Mouse (Mus musculus): Measurements from ENCODE around the gene Trim10. TPM values are rescaled to one million over a fixed set of nuclear protein-coding genes. Genes with fewer than 3 reads are reported as not detected.

Trim10 gene
- polyA plus RNA-seq, 1 experiment from 2014 or later, result 8.1 TPM

DNA sequence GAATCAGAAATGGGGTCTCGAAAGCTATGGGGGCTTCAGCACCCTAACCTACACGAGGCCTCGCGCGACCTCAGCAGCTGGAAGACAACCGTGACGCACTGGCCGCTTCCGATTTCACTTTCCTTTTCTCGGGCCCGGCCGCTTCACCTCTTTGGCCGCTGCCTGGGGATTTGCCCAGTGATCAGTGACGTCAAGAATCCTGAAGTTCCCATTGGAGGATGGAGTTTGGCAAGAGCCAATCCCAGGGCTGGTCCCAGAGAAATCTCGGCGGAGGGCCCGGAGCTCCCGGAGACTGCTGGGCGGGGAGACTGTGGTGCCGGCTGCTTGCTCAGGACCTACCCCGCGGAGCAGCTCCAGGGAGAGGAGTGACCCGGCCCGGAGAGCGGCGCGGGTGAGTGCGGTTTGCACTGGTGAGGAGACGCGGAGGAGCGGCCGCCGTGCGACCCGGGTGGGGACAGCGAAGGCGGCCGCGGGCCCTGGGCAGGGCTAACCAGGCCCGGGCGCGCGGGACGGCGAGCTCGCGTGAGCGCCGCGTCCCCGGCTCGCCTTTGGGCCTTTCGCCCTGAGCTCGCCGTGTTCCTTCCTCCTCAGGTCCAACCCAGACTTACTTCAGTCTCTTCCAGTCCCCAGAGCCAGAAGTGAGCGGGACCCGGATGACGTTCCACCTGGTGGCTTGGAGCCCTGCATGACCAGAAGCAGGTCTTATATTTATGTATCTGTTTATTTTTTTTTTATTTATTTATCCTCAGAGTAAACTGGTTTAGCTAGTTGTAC, 32.3 kb upstream of the Trim10 start, which contains the start of gene Trim26:
Trim26 (plus strand) TSS at position 261 of the 774 bp plus-strand sequence.
- Histone ChIP-seq H3K9ac (ENCODE audit: low read length) (peak within 1 kb of the TSS; percentile 88), H3K4me3 (ENCODE audit: low read depth, low read length) (peak within 1 kb of the TSS; percentile 73), H3K9me3 (ENCODE audit: control insufficient read depth, low read length) (no peaks in the 10 kb centered on the region), H3K4me2 (peak within 1 kb of the TSS; percentile 66), H3K27ac (ENCODE audit: low read depth, low read length) (peak within 1 kb of the TSS; percentile 87), H3K27me3 (ENCODE audit: control insufficient read depth, insufficient read depth, low read length) (no peaks in the 10 kb centered on the region), H3K36me3 (ENCODE audit: control insufficient read depth, insufficient read depth, low read length) (no peaks in the 10 kb centered on the region), H3K4me1 (ENCODE audit: control insufficient read depth, insufficient read depth, low read length) (peaks cover 8% of the 10 kb centered on the region)
- DNase-seq (ENCODE audit: low spot score, missing footprints) (peak; percentile 98), ATAC-seq (ENCODE audit: low FRiP score) (peak; percentile 99)
- WGBS, result under 1% methylated on average over 57 of the region's 58 CpGs

DNA sequence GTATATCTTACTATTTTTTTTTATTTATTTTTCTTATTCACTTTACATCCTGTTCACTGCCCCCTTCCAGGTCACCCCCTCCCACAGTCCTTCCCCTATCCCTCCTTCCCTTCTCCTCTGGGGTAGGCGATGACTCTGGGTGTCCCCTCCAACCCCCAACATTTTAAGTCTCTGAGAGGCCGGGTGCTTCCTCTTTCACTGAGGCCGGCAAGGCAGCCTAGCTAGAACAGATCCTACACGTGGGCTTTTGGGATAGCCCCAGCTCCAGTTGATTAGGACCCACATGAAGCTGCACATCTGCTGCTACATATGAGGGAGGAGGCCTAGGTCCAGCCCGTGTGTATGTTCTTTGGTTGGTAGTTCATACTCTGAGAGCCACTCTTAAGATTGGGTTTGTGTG, 30.4 kb upstream of the Trim10 start:
- no peak for DNase-seq (ENCODE audit: low spot score, missing footprints)
- 87% methylated on average over 5 of the region's 5 CpGs for WGBS
- Histone ChIP-seq H3K9ac (ENCODE audit: low read length) (no peak overlapping the region), H3K9me3 (ENCODE audit: control insufficient read depth, low read length) (no peaks in the 10 kb centered on the region), H3K27ac (ENCODE audit: low read depth, low read length) (no peak overlapping the region), H3K4me2 (no peak overlapping the region), H3K4me1 (ENCODE audit: control insufficient read depth, insufficient read depth, low read length) (peaks cover 8% of the 10 kb centered on the region), H3K36me3 (ENCODE audit: control insufficient read depth, insufficient read depth, low read length) (no peaks in the 10 kb centered on the region), H3K4me3 (ENCODE audit: low read depth, low read length) (no peak overlapping the region), H3K27me3 (ENCODE audit: control insufficient read depth, insufficient read depth, low read length) (no peaks in the 10 kb centered on the region)
- ATAC-seq (ENCODE audit: low FRiP score), result no peak

DNA sequence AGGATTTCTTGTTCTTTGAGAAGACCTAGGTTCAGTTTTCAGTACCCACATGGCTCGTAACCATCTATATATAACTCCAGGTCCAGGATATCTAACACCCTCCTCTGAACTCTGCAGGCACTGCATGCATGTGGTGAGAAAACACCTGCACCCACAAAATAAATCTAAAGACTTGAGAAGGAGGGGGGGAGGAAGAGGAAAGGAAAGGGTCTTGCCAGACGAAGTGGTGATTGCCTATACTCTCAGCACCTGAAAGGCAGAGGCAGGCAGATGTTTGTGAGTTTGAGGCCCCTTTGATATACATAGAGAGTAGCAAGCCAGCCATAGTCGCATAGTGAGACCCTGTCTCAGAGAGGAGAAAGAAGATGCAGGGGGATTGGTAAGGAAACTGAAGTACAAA, 29.4 kb upstream of the Trim10 start:
- no peak overlapping the region for H3K4me3 ChIP-seq (ENCODE audit: low read depth, low read length)
- ATAC-seq (ENCODE audit: low FRiP score) (no peak), DNase-seq (ENCODE audit: low spot score, missing footprints) (no peak)
- WGBS, result 88% methylated on average over 3 of the region's 3 CpGs
- no peak overlapping the region for H3K27ac ChIP-seq (ENCODE audit: low read depth, low read length)
- no peaks in the 10 kb centered on the region for H3K36me3 ChIP-seq (ENCODE audit: control insufficient read depth, insufficient read depth, low read length)
- no peak overlapping the region for H3K4me2 ChIP-seq
- H3K9ac ChIP-seq (ENCODE audit: low read length), result no peak overlapping the region
- no peaks in the 10 kb centered on the region for H3K27me3 ChIP-seq (ENCODE audit: control insufficient read depth, insufficient read depth, low read length)
- H3K4me1 ChIP-seq (ENCODE audit: control insufficient read depth, insufficient read depth, low read length), result peaks cover 8% of the 10 kb centered on the region
- H3K9me3 ChIP-seq (ENCODE audit: control insufficient read depth, low read length), result no peaks in the 10 kb centered on the region

GRCm38 (mm10) chr17:36840961-36841445, 28.4 kb upstream of the Trim10 start:
- Histone ChIP-seq H3K4me1 (ENCODE audit: control insufficient read depth, insufficient read depth, low read length) (peaks cover 8% of the 10 kb centered on the region), H3K9ac (ENCODE audit: low read length) (no peak overlapping the region), H3K9me3 (ENCODE audit: control insufficient read depth, low read length) (no peaks in the 10 kb centered on the region), H3K27ac (ENCODE audit: low read depth, low read length) (no peak overlapping the region), H3K27me3 (ENCODE audit: control insufficient read depth, insufficient read depth, low read length) (no peaks in the 10 kb centered on the region), H3K36me3 (ENCODE audit: control insufficient read depth, insufficient read depth, low read length) (no peaks in the 10 kb centered on the region), H3K4me2 (no peak overlapping the region), H3K4me3 (ENCODE audit: low read depth, low read length) (no peak overlapping the region)
- ATAC-seq (ENCODE audit: low FRiP score) (no peak), DNase-seq (ENCODE audit: low spot score, missing footprints) (no peak)

- 84% methylated on average over 7 of the region's 7 CpGs for WGBS
- H3K36me3 ChIP-seq (ENCODE audit: control insufficient read depth, insufficient read depth, low read length), result no peaks in the 10 kb centered on the region
- H3K4me2 ChIP-seq, result no peak overlapping the region
- no peaks in the 10 kb centered on the region for H3K27me3 ChIP-seq (ENCODE audit: control insufficient read depth, insufficient read depth, low read length)
- H3K4me3 ChIP-seq (ENCODE audit: low read depth, low read length), result no peak overlapping the region
- DNase-seq (ENCODE audit: low spot score, missing footprints) (no peak), ATAC-seq (ENCODE audit: low FRiP score) (no peak)
- no peaks in the 10 kb centered on the region for H3K4me1 ChIP-seq (ENCODE audit: control insufficient read depth, insufficient read depth, low read length)
- H3K9ac ChIP-seq (ENCODE audit: low read length), result no peak overlapping the region
- no peak overlapping the region for H3K27ac ChIP-seq (ENCODE audit: low read depth, low read length)
- H3K9me3 ChIP-seq (ENCODE audit: control insufficient read depth, low read length), result no peaks in the 10 kb centered on the region
Observed at GRCm38 (mm10) chr17:36843696-36844095, 25.7 kb upstream of the Trim10 start.

DNA sequence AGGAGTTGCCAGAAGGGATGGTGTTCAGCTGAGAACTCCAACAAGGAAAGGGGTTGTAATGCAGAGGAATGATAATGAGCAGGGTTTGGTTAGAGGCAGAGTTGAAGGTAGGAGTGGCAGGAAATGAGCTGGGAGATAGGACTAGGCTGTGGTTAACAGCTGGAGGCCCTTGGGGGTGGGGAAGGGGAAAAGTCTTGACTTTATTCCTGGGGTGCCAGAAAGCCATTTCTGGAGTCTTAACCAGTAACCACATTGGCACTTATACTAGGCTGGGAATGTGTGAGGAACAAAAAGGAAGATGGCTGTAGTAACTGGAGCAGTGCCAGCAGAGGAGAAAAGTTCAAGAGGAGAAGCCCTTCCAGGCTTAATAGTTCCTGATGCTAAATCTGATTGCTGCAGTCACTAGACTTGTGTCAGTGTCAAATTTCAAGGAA, 25.1 kb upstream of the Trim10 start:
- no peak for ATAC-seq (ENCODE audit: low FRiP score)
- Histone ChIP-seq H3K36me3 (ENCODE audit: control insufficient read depth, insufficient read depth, low read length) (no peaks in the 10 kb centered on the region), H3K9me3 (ENCODE audit: control insufficient read depth, low read length) (no peaks in the 10 kb centered on the region), H3K4me2 (no peak overlapping the region), H3K4me3 (ENCODE audit: low read depth, low read length) (no peak overlapping the region), H3K4me1 (ENCODE audit: control insufficient read depth, insufficient read depth, low read length) (no peaks in the 10 kb centered on the region), H3K27ac (ENCODE audit: low read depth, low read length) (no peak overlapping the region), H3K9ac (ENCODE audit: low read length) (no peak overlapping the region), H3K27me3 (ENCODE audit: control insufficient read depth, insufficient read depth, low read length) (no peaks in the 10 kb centered on the region)
- DNase-seq (ENCODE audit: low spot score, missing footprints), result no peak

GRCm38 (mm10) chr17:36844725-36845124, 24.6 kb upstream of the Trim10 start:
- no peak for ATAC-seq (ENCODE audit: low FRiP score)
- Histone ChIP-seq H3K9ac (ENCODE audit: low read length) (no peak overlapping the region), H3K4me3 (ENCODE audit: low read depth, low read length) (no peak overlapping the region), H3K27me3 (ENCODE audit: control insufficient read depth, insufficient read depth, low read length) (no peaks in the 10 kb centered on the region), H3K4me1 (ENCODE audit: control insufficient read depth, insufficient read depth, low read length) (no peaks in the 10 kb centered on the region), H3K9me3 (ENCODE audit: control insufficient read depth, low read length) (no peaks in the 10 kb centered on the region), H3K27ac (ENCODE audit: low read depth, low read length) (no peak overlapping the region), H3K36me3 (ENCODE audit: control insufficient read depth, insufficient read depth, low read length) (no peaks in the 10 kb centered on the region), H3K4me2 (no peak overlapping the region)
- no peak for DNase-seq (ENCODE audit: low spot score, missing footprints)
- WGBS, result 91% methylated on average over 1 of the region's 1 CpGs

DNA sequence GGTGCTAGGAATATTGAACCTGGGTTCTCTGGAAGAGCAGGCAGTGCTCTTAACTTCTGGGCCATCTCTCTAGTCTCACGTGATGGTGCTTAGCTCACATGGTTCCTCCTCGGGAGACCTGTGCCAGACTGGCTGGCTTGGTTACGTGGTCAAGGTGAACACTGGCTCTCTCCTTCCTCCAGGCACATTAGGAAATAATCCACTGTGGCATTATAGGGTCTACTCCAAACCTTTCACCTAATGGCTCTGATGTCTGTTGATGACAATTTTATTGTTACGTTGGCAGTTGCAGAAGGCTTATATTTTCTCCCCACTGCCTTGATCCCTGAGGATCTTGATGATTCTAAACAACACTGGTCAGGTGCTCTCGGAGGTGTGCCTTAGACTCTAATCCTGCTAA, 20.5 kb upstream of the Trim10 start:
- H3K4me2 ChIP-seq, result no peak overlapping the region
- ATAC-seq (ENCODE audit: low FRiP score) (no peak), DNase-seq (ENCODE audit: low spot score, missing footprints) (no peak)
- H3K9me3 ChIP-seq (ENCODE audit: control insufficient read depth, low read length), result no peaks in the 10 kb centered on the region
- H3K27me3 ChIP-seq (ENCODE audit: control insufficient read depth, insufficient read depth, low read length), result no peaks in the 10 kb centered on the region
- H3K36me3 ChIP-seq (ENCODE audit: control insufficient read depth, insufficient read depth, low read length), result peaks cover 6% of the 10 kb centered on the region
- no peak overlapping the region for H3K27ac ChIP-seq (ENCODE audit: low read depth, low read length)
- no peaks in the 10 kb centered on the region for H3K4me1 ChIP-seq (ENCODE audit: control insufficient read depth, insufficient read depth, low read length)
- WGBS, result 88% methylated on average over 5 of the region's 5 CpGs
- no peak overlapping the region for H3K9ac ChIP-seq (ENCODE audit: low read length)
- H3K4me3 ChIP-seq (ENCODE audit: low read depth, low read length), result no peak overlapping the region

DNA sequence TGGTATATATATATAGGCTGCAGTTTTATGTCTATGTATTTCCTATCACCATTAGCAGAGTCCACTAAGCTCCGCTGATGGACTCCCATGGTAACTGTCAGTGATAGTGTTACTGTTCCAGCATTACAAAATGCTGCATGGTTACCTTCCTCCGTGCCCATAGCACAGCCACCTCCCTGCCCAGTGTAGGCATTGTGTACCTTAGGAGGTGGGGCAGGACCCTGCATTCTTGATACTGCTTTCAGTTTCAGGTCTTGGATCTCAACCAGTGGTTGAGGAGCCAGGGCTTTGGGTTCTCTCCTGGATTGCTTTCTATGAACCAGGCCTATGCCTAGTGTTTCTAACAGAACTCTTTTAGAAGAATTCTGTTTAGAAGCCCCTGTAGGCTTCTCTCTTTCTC, 19.4 kb upstream of the Trim10 start:
- 93% methylated on average over 2 of the region's 2 CpGs for WGBS
- Histone ChIP-seq H3K9me3 (ENCODE audit: control insufficient read depth, low read length) (no peaks in the 10 kb centered on the region), H3K4me2 (no peak overlapping the region), H3K4me1 (ENCODE audit: control insufficient read depth, insufficient read depth, low read length) (no peaks in the 10 kb centered on the region), H3K27ac (ENCODE audit: low read depth, low read length) (no peak overlapping the region), H3K27me3 (ENCODE audit: control insufficient read depth, insufficient read depth, low read length) (no peaks in the 10 kb centered on the region), H3K36me3 (ENCODE audit: control insufficient read depth, insufficient read depth, low read length) (peaks cover 12% of the 10 kb centered on the region), H3K4me3 (ENCODE audit: low read depth, low read length) (no peak overlapping the region), H3K9ac (ENCODE audit: low read length) (no peak overlapping the region)
- ATAC-seq (ENCODE audit: low FRiP score) (no peak), DNase-seq (ENCODE audit: low spot score, missing footprints) (peak; percentile 44)
